Mouse (Mus musculus): ENCODE results near the gene Stra6. TPM values are rescaled to one million over a fixed set of nuclear protein-coding genes. Genes with fewer than 3 reads are reported as not detected.

Stra6 gene
- total and polyA plus RNA-seq, 3 experiments: 0.08 to 0.09 (median 0.08) TPM

GRCm38 (mm10) chr9:58153095-58153494 lies 89.5 kb downstream of the Stra6 start:
- H3K27me3 ChIP-seq (replicated peaks): peaks cover 57% of the 10 kb centered on the region

DNA sequence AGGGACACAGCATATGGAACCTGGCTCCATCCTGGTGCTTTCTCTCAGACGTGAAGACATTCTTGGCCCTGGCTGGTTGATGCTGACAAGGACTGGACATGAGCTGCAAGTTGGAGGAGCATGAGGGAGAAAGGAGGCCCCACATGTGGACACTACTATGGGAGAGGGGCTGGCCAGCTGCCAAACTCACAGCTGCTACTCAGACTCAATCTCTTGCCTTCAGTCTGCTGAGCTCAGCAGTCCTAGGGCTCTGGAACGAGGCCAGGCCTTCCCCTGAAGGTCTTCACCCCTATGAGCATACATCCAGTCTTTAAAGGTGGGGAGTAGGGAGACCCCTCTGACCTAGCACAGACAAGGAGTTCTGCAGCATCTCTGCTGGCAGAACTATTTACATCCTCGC lies 91.8 kb downstream of the Stra6 start:
- Histone ChIP-seq H3K79me2 (replicated peaks; ENCODE audit: control insufficient read depth, extremely low read depth, insufficient read depth, poor library complexity, severe bottlenecking) (no peaks in the 10 kb centered on the region), H3K4me2 (ENCODE audit: insufficient read depth, low read depth, poor library complexity, severe bottlenecking) (no peak overlapping the region)

More at GRCm38 (mm10) chr9:58153095-58153494, 89.5 kb downstream of the Stra6 start:
- in situ Hi-C loops (cut with MboI; ENCODE audit: low pct_ligation_motif_present, low pct_unique_long_range_greater_than_20kb, low sequenced_read_pairs) (no loop called here), dilution Hi-C loops (cut with MboI; ENCODE audit: extremely low pct_ligation_motif_present, extremely low pct_unique_long_range_greater_than_20kb, low sequenced_read_pairs) (no loop called here)
- no peak for DNase-seq (ENCODE audit: extremely low read depth)
- H3K36me3 ChIP-seq (replicated peaks in 1 of 2; ENCODE audit: control insufficient read depth in 1 of 2, insufficient read depth in 1 of 2, low read length in 1 of 2): no peaks in the 10 kb centered on the region
- H3K79me2 ChIP-seq (replicated peaks; ENCODE audit: control insufficient read depth, extremely low read depth, insufficient read depth, poor library complexity, severe bottlenecking): no peaks in the 10 kb centered on the region
- no peaks in the 10 kb centered on the region for H3K9me3 ChIP-seq (replicated peaks; ENCODE audit: low read length)
- no peak overlapping the region for H3K9ac ChIP-seq (ENCODE audit: insufficient read depth, low read depth)
- H3K4me1 ChIP-seq (ENCODE audit: control insufficient read depth in 1 of 2, insufficient read depth in 2 of 2): no peaks in the 10 kb centered on the region; a peak in 1 of 4 replicates
- H3K4me3 ChIP-seq (replicated peaks in 1 of 3; ENCODE audit: low read depth in 2 of 3, low read length in 2 of 3, poor library complexity in 1 of 3): no peak overlapping the region
- TF ChIP-seq JUND (conservative IDR thresholded peaks at IDR 0.05; ENCODE audit: low read depth, low read length) (no peak), POLR2A (IDR thresholded peaks at IDR 0.05; ENCODE audit: low read depth, low read length) (no peak), USF1 (IDR thresholded peaks at IDR 0.05; ENCODE audit: low read depth, low read length) (no peak), SMC3 (IDR thresholded peaks at IDR 0.05; ENCODE audit: low read depth, low read length) (no peak), HCFC1 (IDR thresholded peaks at IDR 0.05; ENCODE audit: low read depth, low read length) (no peak), MAX (IDR thresholded peaks at IDR 0.05; ENCODE audit: low read length) (no peak), MAZ (IDR thresholded peaks at IDR 0.05; ENCODE audit: low read depth, low read length) (no peak), ZMIZ1 (IDR thresholded peaks at IDR 0.05; ENCODE audit: low read depth, low read length) (no peak), POLR2AphosphoS2 (IDR thresholded peaks at IDR 0.05; ENCODE audit: low read depth, low read length) (no peak), ZKSCAN1 (IDR thresholded peaks at IDR 0.05; ENCODE audit: borderline replicate concordance, low read depth, low read length) (no peak), TBP (conservative IDR thresholded peaks at IDR 0.05; ENCODE audit: low read depth, low read length) (no peak), KAT2A (IDR thresholded peaks at IDR 0.05; ENCODE audit: insufficient replicate concordance, low read length) (no peak), JUN (IDR thresholded peaks at IDR 0.05; ENCODE audit: insufficient read depth, low read depth, low read length) (no peak), CTCF (conservative IDR thresholded peaks at IDR 0.05 in 1 of 2, IDR thresholded peaks at IDR 0.05 in 1 of 2; ENCODE audit: low read depth in 2 of 2, low read length in 2 of 2) (no peak), E2F4 (IDR thresholded peaks at IDR 0.05; ENCODE audit: insufficient replicate concordance, low read depth, low read length) (no peak), RCOR1 (conservative IDR thresholded peaks at IDR 0.05; ENCODE audit: low read depth, low read length) (no peak)
- H3K4me2 ChIP-seq (ENCODE audit: insufficient read depth, low read depth, poor library complexity, severe bottlenecking): no peak overlapping the region
- no peak overlapping the region for H3K27ac ChIP-seq (ENCODE audit: insufficient read depth, low read depth)

More for the DNA sequence above, 91.8 kb downstream of the Stra6 start:
- H3K9me3 ChIP-seq (replicated peaks; ENCODE audit: low read length): no peaks in the 10 kb centered on the region
- H3K4me3 ChIP-seq (replicated peaks in 1 of 3; ENCODE audit: low read depth in 2 of 3, low read length in 2 of 3, poor library complexity in 1 of 3): no peak overlapping the region
- H3K4me1 ChIP-seq (ENCODE audit: control insufficient read depth in 1 of 2, insufficient read depth in 2 of 2): peaks cover 0 to 6% of the 10 kb centered on the region in 2 experiments; a peak in 2 of 4 replicates
- no peaks in the 10 kb centered on the region for H3K36me3 ChIP-seq (replicated peaks in 1 of 2; ENCODE audit: control insufficient read depth in 1 of 2, insufficient read depth in 1 of 2, low read length in 1 of 2)
- peaks cover 46% of the 10 kb centered on the region for H3K27me3 ChIP-seq (replicated peaks)
- TF ChIP-seq PAX5 (IDR thresholded peaks at IDR 0.05; ENCODE audit: low read length): no peak
- no peak for TF ChIP-seq UBTF (IDR thresholded peaks at IDR 0.05; ENCODE audit: low read depth, low read length)
- TF ChIP-seq USF1 (IDR thresholded peaks at IDR 0.05; ENCODE audit: low read depth, low read length): no peak
- no peak for TF ChIP-seq MAX (IDR thresholded peaks at IDR 0.05; ENCODE audit: low read length)
- no peak for TF ChIP-seq E2F4 (IDR thresholded peaks at IDR 0.05; ENCODE audit: insufficient replicate concordance, low read depth, low read length)
- no peak for TF ChIP-seq NRF1 (IDR thresholded peaks at IDR 0.05; ENCODE audit: low read depth, low read length)
- TF ChIP-seq GABPA (IDR thresholded peaks at IDR 0.05; ENCODE audit: insufficient replicate concordance, low read depth, low read length): no peak
- no peak for TF ChIP-seq ZC3H11A (IDR thresholded peaks at IDR 0.05; ENCODE audit: low read depth, low read length)
- no peak for TF ChIP-seq ZMIZ1 (IDR thresholded peaks at IDR 0.05; ENCODE audit: low read depth, low read length)
- no peak for TF ChIP-seq CTCF (conservative IDR thresholded peaks at IDR 0.05 in 1 of 2, IDR thresholded peaks at IDR 0.05 in 1 of 2; ENCODE audit: low read depth in 2 of 2, low read length in 2 of 2)
- no peak for TF ChIP-seq POLR2A (IDR thresholded peaks at IDR 0.05; ENCODE audit: low read depth, low read length)
- TF ChIP-seq TCF12 (IDR thresholded peaks at IDR 0.05; ENCODE audit: low read depth, low read length): no peak
- no peak for TF ChIP-seq NELFE (IDR thresholded peaks at IDR 0.05; ENCODE audit: low read depth, low read length)
- TF ChIP-seq CHD2 (IDR thresholded peaks at IDR 0.05; ENCODE audit: low read length): no peak
- TF ChIP-seq POLR2AphosphoS2 (IDR thresholded peaks at IDR 0.05; ENCODE audit: low read depth, low read length): no peak
- TF ChIP-seq HCFC1 (IDR thresholded peaks at IDR 0.05; ENCODE audit: low read depth, low read length): no peak
- no peak for TF ChIP-seq ZKSCAN1 (IDR thresholded peaks at IDR 0.05; ENCODE audit: borderline replicate concordance, low read depth, low read length)
- in situ Hi-C loops (cut with MboI; ENCODE audit: low pct_ligation_motif_present, low pct_unique_long_range_greater_than_20kb, low sequenced_read_pairs) (no loop called here), dilution Hi-C loops (cut with MboI; ENCODE audit: extremely low pct_ligation_motif_present, extremely low pct_unique_long_range_greater_than_20kb, low sequenced_read_pairs) (no loop called here)
- no peak overlapping the region for H3K9ac ChIP-seq (ENCODE audit: insufficient read depth, low read depth)
- no peak overlapping the region for H3K27ac ChIP-seq (ENCODE audit: insufficient read depth, low read depth)
- no peak for DNase-seq (ENCODE audit: extremely low read depth)

All from CH12.LX (cell line).